ENCODE assay signal across 8 mouse cellular contexts in genomic region chr16:67619906-67620781, GRCm38 (mm10). TPM values are rescaled to one million over a fixed set of nuclear protein-coding genes. Genes with fewer than 3 reads are reported as not detected.
A peak's percentile ranks its signal among the peaks of the same experiment; 100 is the strongest.
DNase-seq lines count a peak whose midpoint lies in the region; ATAC-seq lines count a peak whose summit lies in the region.

No protein-coding gene starts in this region.

- H3K4me3 ChIP-seq in forebrain, embryonic 14.5 days (ENCODE audit: low read depth, low read length) = peak overlapping the region; percentile 75
- H3K4me3 ChIP-seq in hindbrain, embryonic 14.5 days (replicated peaks; ENCODE audit: low read length) = peak overlapping the region; percentile 82

- peak overlapping the region; percentile 82 for H3K9ac ChIP-seq in forebrain, embryonic 14.5 days (ENCODE audit: low read length)
- H3K9ac ChIP-seq in hindbrain, embryonic 14.5 days = peak overlapping the region; percentile 90

- H3K27me3 ChIP-seq in forebrain, embryonic 14.5 days (replicated peaks; ENCODE audit: control insufficient read depth, insufficient read depth, low read length) = no peaks in the 10 kb centered on the region
- no peaks in the 10 kb centered on the region for H3K27me3 ChIP-seq in hindbrain, embryonic 14.5 days (ENCODE audit: control insufficient read depth, insufficient read depth, low read length)

- no peaks in the 10 kb centered on the region for H3K9me3 ChIP-seq in forebrain, embryonic 14.5 days (replicated peaks; ENCODE audit: control insufficient read depth, low read length)
- no peaks in the 10 kb centered on the region for H3K9me3 ChIP-seq in hindbrain, embryonic 14.5 days (ENCODE audit: control insufficient read depth, low read length)

- H3K36me3 ChIP-seq in forebrain, embryonic 14.5 days (ENCODE audit: control insufficient read depth, insufficient read depth, low read length) = no peaks in the 10 kb centered on the region
- no peaks in the 10 kb centered on the region for H3K36me3 ChIP-seq in hindbrain, embryonic 14.5 days (replicated peaks; ENCODE audit: control insufficient read depth, insufficient read depth)

- peak; percentile 65 for ATAC-seq in forebrain, embryonic 14.5 days
- ATAC-seq in hindbrain, embryonic 14.5 days (ENCODE audit: low FRiP score) = peak; percentile 66

- H3K27ac ChIP-seq in forebrain, embryonic 14.5 days (ENCODE audit: low read depth, low read length) = peak overlapping the region; percentile 91
- H3K27ac ChIP-seq in hindbrain, embryonic 14.5 days = peak overlapping the region; percentile 95

- H3K4me2 ChIP-seq in forebrain, embryonic 14.5 days (ENCODE audit: low read length) = peak overlapping the region; percentile 64
- H3K4me2 ChIP-seq in hindbrain, embryonic 14.5 days (replicated peaks) = peak overlapping the region; percentile 59

- H3K4me1 ChIP-seq in forebrain, embryonic 14.5 days (ENCODE audit: control insufficient read depth, insufficient read depth, low read length) = 0 out of 2 replicates have a peak, but pooled peaks cover 3% of the 10 kb centered on the region
- H3K4me1 ChIP-seq in hindbrain, embryonic 14.5 days (replicated peaks; ENCODE audit: control insufficient read depth, insufficient read depth, low read length) = no peaks in the 10 kb centered on the region

- DNase-seq in adrenal gland, adult 2 months = peak; percentile 19
- peak; percentile 92 for DNase-seq in cerebellum, adult 11-12 months
- peak; percentile 86 for DNase-seq in forebrain, embryonic 14.5 days (ENCODE audit: low spot score)
- peak; percentile 77 for DNase-seq in hindbrain, embryonic 14.5 days (ENCODE audit: low spot score)
- peak; percentile 85 to 86 for DNase-seq in layer of hippocampus, postnatal 36 days
- peak; percentile 33 for DNase-seq in lung, postnatal 14 days
- peak; percentile 75 for DNase-seq in retina, postnatal 7 days (ENCODE audit: low read depth, low spot score)
- DNase-seq in spleen, adult 12 weeks (ENCODE audit: low spot score) = no peak

- WGBS in forebrain, embryonic 14.5 days = under 1% methylated on average over 58 of the region's 61 CpGs
- under 1% methylated on average over 55 of the region's 61 CpGs for WGBS in hindbrain, embryonic 14.5 days

RNA-seq across cellular contexts. Expression of gene Cadm2, which starts 0.6 kb away (rescaled TPM):
- total RNA-seq in adrenal gland, adult 2 months (2021) = 1 to 10 TPM in 1 of 2 experiments, under 1 TPM in 1; 0.29 to 1.0 TPM
- polyA plus RNA-seq in adrenal gland, adult 2 months (2012; rRNA removed) = 0.06 and 0.39 TPM in 2 replicates
- polyA plus RNA-seq in forebrain, embryonic 14.5 days (2014; fragmentation: Nextera tagmentation; extraction: Ambion mirVana) = 13.4 and 24.2 TPM in 2 replicates
- 53.8 and 56.9 TPM in 2 replicates for polyA plus RNA-seq in hindbrain, embryonic 14.5 days (2014; fragmentation: Nextera tagmentation; extraction: Ambion mirVana)
- total RNA-seq in layer of hippocampus, postnatal 36 days (2021) = 100 to 1,000 TPM; 224 to 229 TPM

Comparison
In these comparisons a context has a peak if more than half of its experiments do, and no peak if none do; other contexts are left out.
1. RNA of gene Cadm2, which starts 0.6 kb away (polyA plus RNA-seq): 53.8 to 56.9 TPM in hindbrain, embryonic 14.5 days and 13.4 to 24.2 TPM in forebrain, embryonic 14.5 days; 0.06 to 0.39 TPM in adrenal gland, adult 2 months; every median in the first group is over 10 times any median in the second.